Comparison of ENCODE assay signal across 8 mouse cellular contexts in the genomic region with DNA sequence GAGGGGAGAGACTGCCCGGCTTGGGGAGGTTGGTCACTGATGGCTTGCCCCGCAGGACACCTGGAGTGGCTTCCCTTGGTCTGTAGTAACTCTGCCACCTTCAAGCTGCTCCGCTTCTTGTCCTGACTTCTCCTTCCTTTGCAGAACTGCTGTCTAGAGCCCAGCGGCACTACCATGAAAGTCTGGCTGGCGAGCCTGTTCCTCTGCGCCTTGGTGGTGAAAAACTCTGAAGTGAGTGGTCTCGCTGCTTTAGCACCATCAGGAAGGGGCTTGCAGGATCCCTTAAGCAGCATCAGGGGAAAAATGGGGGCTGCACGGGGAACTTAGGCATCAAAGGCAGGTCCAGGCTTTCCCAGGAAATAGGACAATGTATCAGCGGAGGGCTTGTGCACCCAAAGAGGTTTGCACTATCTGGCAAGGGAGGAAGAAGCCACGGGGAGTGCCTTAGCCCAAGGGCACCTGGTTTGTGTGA. TPM values are rescaled to one million over a fixed set of nuclear protein-coding genes. Genes with fewer than 3 reads are reported as not detected.
DNase-seq lines count a peak whose midpoint lies in the region; ATAC-seq and TF ChIP-seq lines count a peak whose summit lies in the region.

No protein-coding gene starts in this region.

- 6% methylated on average over 10 of the region's 10 CpGs for WGBS in forebrain, embryonic 16.5 days
- WGBS in limb, embryonic 10.5 days: 8% methylated on average over 10 of the region's 10 CpGs
- 10% methylated on average over 10 of the region's 10 CpGs for WGBS in neural tube, embryonic 13.5 days

- H3K4me3 ChIP-seq in CH12.LX (replicated peaks in 1 of 3; ENCODE audit: low read depth in 2 of 3, low read length in 2 of 3, poor library complexity in 1 of 3): peak overlapping the region; percentile 30 to 55 (median 31)
- peak overlapping the region; percentile 49 for H3K4me3 ChIP-seq in forebrain, embryonic 16.5 days (replicated peaks; ENCODE audit: low read length)
- H3K4me3 ChIP-seq in limb, embryonic 10.5 days: peak overlapping the region; percentile 65
- H3K4me3 ChIP-seq in neural tube, embryonic 13.5 days: peak overlapping the region; percentile 48

- no peak overlapping the region for H3K27ac ChIP-seq in CH12.LX (ENCODE audit: insufficient read depth, low read depth)
- H3K27ac ChIP-seq in forebrain, embryonic 16.5 days (ENCODE audit: low read length): no peak overlapping the region
- H3K27ac ChIP-seq in limb, embryonic 10.5 days: peak overlapping the region; percentile 85
- H3K27ac ChIP-seq in neural tube, embryonic 13.5 days (replicated peaks): no peak overlapping the region

- no peak for TF ChIP-seq CTCF in CH12.LX (conservative IDR thresholded peaks at IDR 0.05 in 1 of 2, IDR thresholded peaks at IDR 0.05 in 1 of 2; ENCODE audit: low read depth in 2 of 2, low read length in 2 of 2)

- no peaks in the 10 kb centered on the region for H3K27me3 ChIP-seq in CH12.LX (replicated peaks)
- H3K27me3 ChIP-seq in forebrain, embryonic 16.5 days (replicated peaks; ENCODE audit: control insufficient read depth, insufficient read depth, low read length): no peaks in the 10 kb centered on the region
- H3K27me3 ChIP-seq in limb, embryonic 10.5 days (ENCODE audit: low read depth, poor library complexity, severe bottlenecking): peaks cover 31% of the 10 kb centered on the region
- peaks cover 4% of the 10 kb centered on the region for H3K27me3 ChIP-seq in neural tube, embryonic 13.5 days

- peaks cover 2% of the 10 kb centered on the region for H3K9me3 ChIP-seq in CH12.LX (replicated peaks; ENCODE audit: low read length)
- H3K9me3 ChIP-seq in forebrain, embryonic 16.5 days (ENCODE audit: control insufficient read depth, low read length): no peaks in the 10 kb centered on the region
- no peaks in the 10 kb centered on the region for H3K9me3 ChIP-seq in limb, embryonic 10.5 days (replicated peaks)
- H3K9me3 ChIP-seq in neural tube, embryonic 13.5 days: no peaks in the 10 kb centered on the region

- TF ChIP-seq EP300 in CH12.LX (IDR thresholded peaks at IDR 0.05; ENCODE audit: low read length): no peak

- no peaks in the 10 kb centered on the region for H3K79me2 ChIP-seq in CH12.LX (replicated peaks; ENCODE audit: control insufficient read depth, extremely low read depth, insufficient read depth, poor library complexity, severe bottlenecking)

- TF ChIP-seq RAD21 in CH12.LX (IDR thresholded peaks at IDR 0.05; ENCODE audit: low read depth, low read length): no peak

- no peak for TF ChIP-seq POLR2A in CH12.LX (IDR thresholded peaks at IDR 0.05; ENCODE audit: low read depth, low read length)

- H3K4me2 ChIP-seq in CH12.LX (ENCODE audit: insufficient read depth, low read depth, poor library complexity, severe bottlenecking): no peak overlapping the region
- H3K4me2 ChIP-seq in forebrain, embryonic 16.5 days (ENCODE audit: low read length): peak overlapping the region; percentile 92
- H3K4me2 ChIP-seq in neural tube, embryonic 13.5 days: peak overlapping the region; percentile 92

- no peak for DNase-seq in frontal cortex, adult 2 months (ENCODE audit: extremely low spot score in 1 of 2, low spot score in 1 of 2)
- no peak for DNase-seq in CH12.LX (ENCODE audit: extremely low read depth)
- DNase-seq in limb, embryonic 10.5 days (ENCODE audit: low spot score): no peak
- no peak for DNase-seq in lung, postnatal 25 days (ENCODE audit: low spot score)

- no peak overlapping the region for H3K9ac ChIP-seq in CH12.LX (ENCODE audit: insufficient read depth, low read depth)
- peak overlapping the region; percentile 63 for H3K9ac ChIP-seq in forebrain, embryonic 16.5 days (replicated peaks; ENCODE audit: low read depth, low read length)
- peak overlapping the region; percentile 72 for H3K9ac ChIP-seq in neural tube, embryonic 13.5 days

- peak; percentile 16 for ATAC-seq in frontal cortex, adult (ENCODE audit: low TSS enrichment)
- peak; percentile 26 for ATAC-seq in forebrain, embryonic 16.5 days
- no peak; the same call in 1 of the 2 replicates for ATAC-seq in neural tube, embryonic 13.5 days (ENCODE audit: low read depth)
- no peak for ATAC-seq in cerebellum, adult (ENCODE audit: insufficient number of reproducible peaks, low FRiP score, low TSS enrichment)

- dilution Hi-C loops in CH12.LX (cut with MboI; ENCODE audit: extremely low pct_ligation_motif_present, extremely low pct_unique_long_range_greater_than_20kb, low sequenced_read_pairs): no loop called here

- H3K36me3 ChIP-seq in CH12.LX (replicated peaks in 1 of 2; ENCODE audit: control insufficient read depth in 1 of 2, insufficient read depth in 1 of 2, low read length in 1 of 2): no peaks in the 10 kb centered on the region
- no peaks in the 10 kb centered on the region for H3K36me3 ChIP-seq in forebrain, embryonic 16.5 days (ENCODE audit: control insufficient read depth, insufficient read depth)
- no peaks in the 10 kb centered on the region for H3K36me3 ChIP-seq in limb, embryonic 10.5 days
- H3K36me3 ChIP-seq in neural tube, embryonic 13.5 days: no peaks in the 10 kb centered on the region

- in situ Hi-C loops in CH12.LX (cut with MboI; ENCODE audit: low pct_ligation_motif_present, low pct_unique_long_range_greater_than_20kb, low sequenced_read_pairs): no loop called here

- peaks cover 11 to 35% of the 10 kb centered on the region in 2 experiments for H3K4me1 ChIP-seq in CH12.LX (ENCODE audit: control insufficient read depth in 1 of 2, insufficient read depth in 2 of 2)
- peaks cover 6% of the 10 kb centered on the region for H3K4me1 ChIP-seq in forebrain, embryonic 16.5 days (replicated peaks; ENCODE audit: control insufficient read depth, insufficient read depth, low read length)
- peaks cover 18% of the 10 kb centered on the region for H3K4me1 ChIP-seq in limb, embryonic 10.5 days
- peaks cover 9% of the 10 kb centered on the region for H3K4me1 ChIP-seq in neural tube, embryonic 13.5 days (replicated peaks)

TF ChIP-seq in CH12.LX, 34 proteins besides CTCF, POLR2A, EP300 and RAD21:
- TF ChIP-seq TCF12 (IDR thresholded peaks at IDR 0.05; ENCODE audit: low read depth, low read length) (no peak), ELF1 (IDR thresholded peaks at IDR 0.05; ENCODE audit: low read depth, low read length) (no peak), ZMIZ1 (IDR thresholded peaks at IDR 0.05; ENCODE audit: low read depth, low read length) (no peak), IRF4 (IDR thresholded peaks at IDR 0.05; ENCODE audit: low read depth, low read length) (no peak), NELFE (IDR thresholded peaks at IDR 0.05; ENCODE audit: low read depth, low read length) (no peak), PAX5 (IDR thresholded peaks at IDR 0.05; ENCODE audit: low read length) (no peak), MAX (IDR thresholded peaks at IDR 0.05; ENCODE audit: low read length) (no peak), MYC (IDR thresholded peaks at IDR 0.05; ENCODE audit: low read depth, low read length) (no peak), MAZ (IDR thresholded peaks at IDR 0.05; ENCODE audit: low read depth, low read length) (no peak), ZNF384 (IDR thresholded peaks at IDR 0.05; ENCODE audit: low read depth, low read length) (no peak), MAFK (IDR thresholded peaks at IDR 0.05; ENCODE audit: insufficient replicate concordance, low read length) (no peak), TBP (conservative IDR thresholded peaks at IDR 0.05; ENCODE audit: low read depth, low read length) (no peak), SMC3 (IDR thresholded peaks at IDR 0.05; ENCODE audit: low read depth, low read length) (no peak), HCFC1 (IDR thresholded peaks at IDR 0.05; ENCODE audit: low read depth, low read length) (no peak), UBTF (IDR thresholded peaks at IDR 0.05; ENCODE audit: low read depth, low read length) (no peak)

RNA-seq across cellular contexts. Expression of gene Plau, which starts 0.5 kb away (rescaled TPM):
- polyA plus RNA-seq in frontal cortex, adult 2 months (2012; rRNA removed): 1.9 and 2.3 TPM in 2 replicates
- 2.4 and 3.2 TPM in 2 replicates for total RNA-seq in CH12.LX (2012; rRNA removed)
- total RNA-seq in CH12.LX (2014; rRNA removed): 1.4 and 1.8 TPM in 2 replicates
- polyA plus RNA-seq in CH12.LX (2012; ENCODE audit: insufficient read length, low read depth): 2.8 TPM in 2 replicates
- 0.33 and 0.50 TPM in 2 replicates for polyA plus RNA-seq in forebrain, embryonic 16.5 days (2015; fragmentation: Nextera tagmentation; extraction: Ambion mirVana)
- polyA plus RNA-seq in limb, embryonic 10.5 days (2016; fragmentation: Nextera tagmentation; extraction: Ambion mirVana): 0.54 and 0.55 TPM in 2 replicates
- 1.2 TPM in 2 replicates for polyA plus RNA-seq in neural tube, embryonic 13.5 days (2015; fragmentation: Nextera tagmentation; extraction: Ambion mirVana)

RNA-seq across cellular contexts. Expression of gene Camk2g, which starts 43.1 kb away (rescaled TPM):
- polyA plus RNA-seq in frontal cortex, adult 2 months (2012; rRNA removed): 201 and 208 TPM in 2 replicates
- total RNA-seq in CH12.LX (2012; rRNA removed): 18.5 and 19.8 TPM in 2 replicates
- total RNA-seq in CH12.LX (2014; rRNA removed): 15.7 and 17.1 TPM in 2 replicates
- 33.1 and 34.7 TPM in 2 replicates for polyA plus RNA-seq in CH12.LX (2012; ENCODE audit: insufficient read length, low read depth)
- polyA plus RNA-seq in forebrain, embryonic 16.5 days (2015; fragmentation: Nextera tagmentation; extraction: Ambion mirVana): 123 and 127 TPM in 2 replicates
- polyA plus RNA-seq in limb, embryonic 10.5 days (2016; fragmentation: Nextera tagmentation; extraction: Ambion mirVana): 43.3 and 57.6 TPM in 2 replicates
- polyA plus RNA-seq in neural tube, embryonic 13.5 days (2015; fragmentation: Nextera tagmentation; extraction: Ambion mirVana): 155 and 159 TPM in 2 replicates

Comparison
In these comparisons a context has a peak if more than half of its experiments do, and no peak if none do; other contexts are left out.
1. ATAC-seq: peak in frontal cortex, adult (single experiment) and forebrain, embryonic 16.5 days (single experiment); none in neural tube, embryonic 13.5 days (single experiment) and cerebellum, adult (single experiment).
2. Peak in every context shown above with its lines, with median percentiles within 50 percentile points of each other: H3K4me3 ChIP-seq.